Mouse (Mus musculus) kidney, adult 2 months (tissue): ENCODE data around the gene Dnajb12.

Source experiments
- CTCF ChIP-seq: fragments of 200-500 bp; conservative IDR thresholded peaks from 2 replicates; pipeline ENCODE4 v1.5.1; 2011; ENCODE audit warnings: low read depth, mild to moderate bottlenecking, control low read depth, low read length, moderate library complexity, mixed read lengths; ENCODE audit not compliant: insufficient read depth, insufficient read length
- POLR2A ChIP-seq: fragments of 200-500 bp; IDR thresholded peaks from one replicate; pipeline ENCODE4 v1.6.1; 2011; ENCODE audit warnings: low read depth, low read length, control low read depth

GRCm38 (mm10) chr10:59942847-59943420 is 63.6 kb downstream of the Dnajb12 start:
- TF ChIP-seq CTCF (no peak), POLR2A (no peak)
